Mouse (Mus musculus): ENCODE data around the gene Mab21l2. TPM values are rescaled to one million over a fixed set of nuclear protein-coding genes. Genes with fewer than 3 reads are reported as not detected.

Gene Mab21l2
- polyA plus RNA-seq, 1 experiment from 2014 or later: 186 TPM

DNA sequence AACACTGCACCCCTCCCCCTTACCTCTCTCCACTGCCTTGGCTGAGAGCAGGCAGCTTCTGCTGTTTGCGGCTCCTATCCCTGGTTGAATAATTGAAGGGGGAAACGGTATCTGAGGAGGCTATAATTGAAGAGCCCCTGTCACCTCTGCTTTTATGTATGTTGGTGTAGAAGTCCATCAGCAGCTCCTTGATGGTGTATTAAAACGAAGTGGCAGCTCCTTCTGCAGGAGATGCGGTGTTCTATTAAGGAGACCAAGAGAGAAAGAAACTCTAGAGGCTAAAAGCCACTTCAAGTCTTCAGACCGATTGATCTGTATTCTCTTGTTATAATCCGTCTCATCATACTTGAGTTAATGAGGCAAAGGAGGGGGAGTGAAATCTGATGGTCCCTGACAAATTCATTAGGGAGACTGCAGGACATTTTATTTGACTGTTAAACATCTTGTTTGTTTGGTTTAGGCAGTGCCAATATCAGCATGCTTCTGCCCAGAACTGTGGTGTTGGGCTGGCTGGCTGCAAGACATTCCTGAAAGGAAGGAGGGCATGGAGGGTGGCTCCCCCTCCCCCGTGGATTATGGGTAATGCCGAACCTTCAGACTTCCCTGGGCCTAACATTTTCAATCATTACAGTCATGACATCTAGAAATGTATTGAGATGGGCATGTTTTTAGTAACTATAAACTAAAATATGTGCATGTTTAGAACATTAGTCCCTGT, 2.7 kb upstream of the Mab21l2 start:
- Histone ChIP-seq H3K9ac (peak overlapping the region; percentile 82), H3K27me3 (peaks cover 31% of the 10 kb centered on the region), H3K9me3 (no peaks in the 10 kb centered on the region), H3K4me3 (peak overlapping the region; percentile 40), H3K4me2 (peak overlapping the region; percentile 71), H3K36me3 (no peaks in the 10 kb centered on the region), H3K4me1 (peaks cover 10% of the 10 kb centered on the region; the same call in 1 of the 2 replicates), H3K27ac (peak overlapping the region; percentile 94)
- ATAC-seq (ENCODE audit: insufficient number of reproducible peaks, insufficient read depth, low FRiP score, low TSS enrichment, low read depth): no peak
- 9% methylated on average over 8 of the region's 8 CpGs for WGBS

DNA sequence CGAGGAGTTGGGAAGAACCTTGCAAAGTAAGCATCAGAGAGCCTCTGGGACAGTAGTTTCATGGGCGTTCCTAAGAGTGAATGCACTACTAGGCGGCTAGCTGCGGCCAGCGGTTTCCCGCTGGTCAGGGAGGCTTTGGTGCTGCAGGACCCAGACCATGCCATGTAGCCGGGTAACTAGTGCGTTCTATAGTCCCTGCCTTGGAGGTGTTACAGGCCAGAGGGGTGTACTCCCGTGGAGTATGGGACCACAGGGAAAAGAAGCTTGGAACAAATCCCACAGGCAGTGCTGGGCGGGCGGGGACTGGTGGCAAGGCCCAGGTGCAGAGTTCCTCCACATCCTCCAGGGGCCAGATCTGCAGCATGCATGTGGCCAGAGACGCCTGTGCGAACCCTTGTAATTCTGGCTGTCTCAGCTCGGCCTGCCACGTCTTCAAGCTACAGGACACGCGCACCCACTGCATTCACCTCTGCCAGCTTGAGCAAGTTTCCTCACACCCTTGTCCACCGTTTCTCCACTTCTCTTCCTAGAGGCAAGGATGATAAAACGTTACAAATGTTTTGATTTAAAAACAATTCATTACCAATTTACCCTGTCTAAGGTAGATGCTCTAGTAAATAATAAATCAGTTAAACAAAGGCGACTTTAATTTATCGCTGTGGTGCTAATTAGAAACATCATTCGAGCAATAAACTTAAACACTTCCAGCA, 2.0 kb upstream of the Mab21l2 start:
- peak; percentile 52; the same call in 1 of the 2 replicates for ATAC-seq (ENCODE audit: insufficient number of reproducible peaks, insufficient read depth, low FRiP score, low TSS enrichment, low read depth)
- Histone ChIP-seq H3K27me3 (peaks cover 31% of the 10 kb centered on the region), H3K27ac (peak overlapping the region; percentile 94), H3K4me2 (peak overlapping the region; percentile 71), H3K9me3 (no peaks in the 10 kb centered on the region), H3K36me3 (no peaks in the 10 kb centered on the region), H3K9ac (peak overlapping the region; percentile 82), H3K4me1 (peaks cover 10% of the 10 kb centered on the region; the same call in 1 of the 2 replicates), H3K4me3 (peak overlapping the region; percentile 40)
- WGBS: 5% methylated on average over 22 of the region's 22 CpGs

DNA sequence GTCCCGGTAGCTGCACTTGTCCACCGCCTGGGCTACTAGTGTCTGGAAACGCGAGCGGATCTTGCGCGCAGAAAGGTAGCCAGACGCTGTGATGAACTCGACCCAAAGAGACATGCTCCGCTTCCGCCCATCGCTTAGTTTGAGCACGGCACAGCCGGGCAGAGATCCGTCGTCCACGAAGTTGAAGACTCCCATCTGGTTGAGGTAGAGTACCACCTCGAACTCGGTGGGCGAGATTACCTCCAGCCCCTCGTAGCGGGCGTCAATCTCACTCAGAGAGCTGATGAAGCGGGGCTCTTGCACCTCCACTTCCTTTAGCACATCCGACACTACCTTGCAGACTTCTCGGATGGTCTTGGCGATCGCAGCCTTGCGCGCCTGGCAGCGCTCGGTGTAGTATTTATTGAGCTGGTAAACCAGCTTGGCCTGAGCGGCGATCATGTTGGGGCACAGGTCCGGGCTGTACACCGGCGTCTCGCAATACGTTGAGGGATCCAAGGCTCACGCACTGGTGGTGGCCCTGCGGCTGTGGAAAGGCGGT, 1.1 kb downstream of the Mab21l2 start:
- under 1% methylated on average over 42 of the region's 42 CpGs for WGBS
- Histone ChIP-seq H3K9ac (peak overlapping the region; percentile 98), H3K27ac (peak overlapping the region; percentile 99), H3K4me1 (peaks cover 10% of the 10 kb centered on the region; the same call in 1 of the 2 replicates), H3K36me3 (no peaks in the 10 kb centered on the region), H3K4me2 (peak overlapping the region; percentile 71), H3K4me3 (peak overlapping the region; percentile 72), H3K9me3 (no peaks in the 10 kb centered on the region), H3K27me3 (peaks cover 31% of the 10 kb centered on the region)
- ATAC-seq (ENCODE audit: insufficient number of reproducible peaks, insufficient read depth, low FRiP score, low TSS enrichment, low read depth): no peak

DNA sequence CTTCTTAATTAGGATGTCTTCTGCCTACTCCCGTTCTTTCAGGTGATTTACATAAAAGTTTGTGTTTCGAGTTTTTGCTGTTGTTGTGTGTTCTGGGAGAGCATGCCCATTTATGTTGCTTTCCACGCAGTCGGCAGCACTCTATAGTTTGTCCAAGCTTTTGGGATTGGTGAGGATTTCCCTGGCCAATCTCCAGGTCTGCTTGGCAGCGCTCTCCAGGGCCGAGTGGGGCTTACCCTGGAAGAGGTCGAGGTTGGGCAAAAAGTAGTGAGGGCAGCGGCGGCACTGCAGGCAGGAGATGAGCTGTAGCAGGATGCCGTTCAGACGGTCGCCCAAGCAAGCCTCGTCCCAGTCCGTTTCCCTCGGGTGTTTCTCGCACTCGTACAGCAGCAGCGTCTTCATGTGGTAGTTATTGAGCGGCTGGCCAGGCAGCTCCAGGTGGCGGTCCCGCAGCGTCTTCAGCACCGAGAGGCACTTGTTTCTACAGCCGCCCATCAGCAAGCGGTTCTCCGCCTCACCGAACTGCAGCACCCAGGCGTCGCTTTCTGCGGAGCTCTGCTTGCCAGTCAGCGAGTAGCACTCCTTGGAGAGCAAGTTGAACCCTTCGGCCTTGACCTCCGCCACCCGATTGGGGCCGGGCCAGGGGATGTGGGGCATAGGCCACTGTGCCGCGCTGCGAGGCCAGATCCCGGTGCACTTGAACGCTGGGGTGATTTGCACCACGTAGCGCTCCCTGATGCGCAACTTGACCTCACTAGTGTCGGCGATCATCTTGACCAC, 1.8 kb downstream of the Mab21l2 start:
- under 1% methylated on average over 45 of the region's 45 CpGs for WGBS
- H3K9me3 ChIP-seq: no peaks in the 10 kb centered on the region
- no peaks in the 10 kb centered on the region for H3K36me3 ChIP-seq
- peak overlapping the region; percentile 99 for H3K27ac ChIP-seq
- peaks cover 29% of the 10 kb centered on the region for H3K27me3 ChIP-seq
- H3K9ac ChIP-seq: peak overlapping the region; percentile 98
- H3K4me1 ChIP-seq: peaks cover 10% of the 10 kb centered on the region; the same call in 1 of the 2 replicates
- ATAC-seq (ENCODE audit: insufficient number of reproducible peaks, insufficient read depth, low FRiP score, low TSS enrichment, low read depth): no peak
- peak overlapping the region; percentile 72 for H3K4me3 ChIP-seq
- H3K4me2 ChIP-seq: peak overlapping the region; percentile 71

DNA sequence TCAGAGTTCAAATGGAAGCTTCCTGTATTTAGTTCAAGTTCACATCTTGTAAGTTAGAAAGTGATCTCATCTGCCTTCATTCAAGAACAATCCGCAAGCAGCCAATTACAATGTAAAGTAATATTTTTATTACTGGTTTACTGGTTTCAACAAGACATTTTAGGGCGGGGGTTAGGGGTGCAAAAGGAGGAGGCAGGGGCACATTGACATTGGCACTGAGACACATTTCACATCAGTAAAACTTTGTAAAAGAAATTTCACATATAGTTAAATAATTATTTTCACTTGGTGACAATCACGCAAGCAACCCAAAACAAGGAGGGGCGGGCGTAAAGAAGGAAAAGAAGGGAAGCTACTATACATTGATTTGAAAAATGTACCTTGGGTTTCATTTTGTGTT, 2.5 kb downstream of the Mab21l2 start:
- Histone ChIP-seq H3K9me3 (no peaks in the 10 kb centered on the region), H3K4me3 (peak overlapping the region; percentile 72), H3K27ac (peak overlapping the region; percentile 99), H3K4me2 (peak overlapping the region; percentile 71), H3K36me3 (no peaks in the 10 kb centered on the region), H3K4me1 (peaks cover 10% of the 10 kb centered on the region; the same call in 1 of the 2 replicates), H3K9ac (peak overlapping the region; percentile 98), H3K27me3 (peaks cover 21% of the 10 kb centered on the region)
- no peak for ATAC-seq (ENCODE audit: insufficient number of reproducible peaks, insufficient read depth, low FRiP score, low TSS enrichment, low read depth)
- 7% methylated on average over 5 of the region's 5 CpGs for WGBS

DNA sequence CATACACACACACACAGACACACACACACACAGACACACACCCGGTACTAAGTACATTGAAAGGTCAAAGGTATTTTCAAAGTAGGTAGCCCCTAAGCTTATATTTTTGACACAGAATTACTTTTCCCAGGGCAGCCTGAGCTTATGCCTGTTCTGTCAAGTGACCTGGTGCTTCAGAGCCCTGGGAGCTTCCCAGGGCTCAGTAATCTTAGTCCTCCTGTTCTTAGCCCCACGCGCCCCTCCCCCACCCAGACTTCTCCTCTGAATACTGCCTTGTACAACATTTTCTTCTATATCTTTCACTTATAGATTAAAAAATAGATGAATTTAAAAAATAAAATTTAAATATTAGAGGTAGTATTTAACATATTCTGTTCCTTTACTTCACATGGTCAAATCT, 3.6 kb downstream of the Mab21l2 start:
- Histone ChIP-seq H3K36me3 (no peaks in the 10 kb centered on the region), H3K9ac (peak overlapping the region; percentile 76), H3K4me2 (peak overlapping the region; percentile 30), H3K27ac (peak overlapping the region; percentile 86), H3K4me3 (peak overlapping the region; percentile 51), H3K9me3 (no peaks in the 10 kb centered on the region), H3K4me1 (peaks cover 7% of the 10 kb centered on the region; the same call in 1 of the 2 replicates), H3K27me3 (peaks cover 12% of the 10 kb centered on the region)
- WGBS: 16% methylated on average over 3 of the region's 3 CpGs
- no peak for ATAC-seq (ENCODE audit: insufficient number of reproducible peaks, insufficient read depth, low FRiP score, low TSS enrichment, low read depth)

DNA sequence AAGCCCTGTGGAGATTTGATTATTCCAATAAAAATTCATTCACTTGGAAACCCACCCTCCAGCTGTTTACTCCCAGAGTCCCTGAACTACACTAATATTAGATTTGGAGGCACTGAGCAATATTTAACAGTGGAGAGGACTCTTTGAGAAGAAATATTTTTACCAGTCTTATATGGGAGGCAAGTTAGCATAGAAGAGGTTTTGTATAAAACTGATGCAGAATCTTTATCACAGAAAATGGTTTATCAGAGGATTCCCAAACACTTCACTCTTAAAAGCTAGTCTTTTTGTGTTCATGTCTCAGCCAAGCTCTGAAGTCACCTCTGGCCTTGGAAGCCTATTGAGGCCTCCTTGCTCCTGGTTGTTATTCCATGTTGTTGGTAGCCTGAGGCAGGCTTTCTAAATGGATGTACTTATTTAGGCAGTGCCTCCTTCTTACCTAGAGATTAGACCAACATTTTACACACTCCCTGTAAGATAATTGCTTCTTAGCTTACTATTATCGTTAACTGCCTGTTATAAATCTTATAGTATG, 6.5 kb downstream of the Mab21l2 start:
- no peak for ATAC-seq (ENCODE audit: insufficient number of reproducible peaks, insufficient read depth, low FRiP score, low TSS enrichment, low read depth)
- 37% methylated on average over 1 of the region's 1 CpGs for WGBS
- Histone ChIP-seq H3K27ac (peak overlapping the region; percentile 77), H3K9me3 (no peaks in the 10 kb centered on the region), H3K36me3 (no peaks in the 10 kb centered on the region), H3K4me1 (peaks cover 14% of the 10 kb centered on the region), H3K27me3 (0 out of 2 replicates have a peak, but pooled peaks cover 6% of the 10 kb centered on the region), H3K4me2 (peak overlapping the region; percentile 49), H3K9ac (peak overlapping the region; percentile 70), H3K4me3 (peak overlapping the region; percentile 41)

DNA sequence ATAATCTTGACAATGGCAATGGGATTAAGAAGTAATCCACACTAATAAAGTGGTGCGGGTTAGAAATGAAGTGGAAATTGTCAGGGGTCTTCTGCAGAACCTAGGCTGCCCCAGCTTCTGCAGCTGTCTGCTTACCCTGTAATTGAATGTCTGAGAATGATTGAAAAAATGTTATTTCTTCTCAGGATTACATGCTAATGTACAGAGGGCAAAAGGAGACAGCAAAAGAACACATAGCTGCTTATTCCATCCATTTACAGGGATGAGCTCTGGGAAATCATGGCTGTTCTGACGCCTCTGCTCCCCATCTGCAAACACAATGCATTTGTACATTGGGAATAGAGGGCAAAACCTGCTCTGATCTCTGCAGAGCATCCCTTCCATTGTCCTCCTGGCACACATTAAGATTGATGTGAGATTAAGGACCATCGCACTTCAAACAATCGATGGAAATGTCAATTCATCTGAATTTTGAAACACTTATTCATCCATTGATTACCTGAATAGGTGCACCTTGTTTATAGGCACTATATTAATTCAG, 7.3 kb downstream of the Mab21l2 start:
- H3K36me3 ChIP-seq: no peaks in the 10 kb centered on the region
- peak; percentile 15; the same call in 1 of the 2 replicates for ATAC-seq (ENCODE audit: insufficient number of reproducible peaks, insufficient read depth, low FRiP score, low TSS enrichment, low read depth)
- H3K9me3 ChIP-seq: no peaks in the 10 kb centered on the region
- peak overlapping the region; percentile 49 for H3K4me2 ChIP-seq
- peak overlapping the region; percentile 68 for H3K27ac ChIP-seq
- H3K27me3 ChIP-seq: no peaks in the 10 kb centered on the region
- peak overlapping the region; percentile 66 for H3K9ac ChIP-seq
- peaks cover 14% of the 10 kb centered on the region for H3K4me1 ChIP-seq
- 36% methylated on average over 4 of the region's 4 CpGs for WGBS
- peak overlapping the region; percentile 28 for H3K4me3 ChIP-seq

DNA sequence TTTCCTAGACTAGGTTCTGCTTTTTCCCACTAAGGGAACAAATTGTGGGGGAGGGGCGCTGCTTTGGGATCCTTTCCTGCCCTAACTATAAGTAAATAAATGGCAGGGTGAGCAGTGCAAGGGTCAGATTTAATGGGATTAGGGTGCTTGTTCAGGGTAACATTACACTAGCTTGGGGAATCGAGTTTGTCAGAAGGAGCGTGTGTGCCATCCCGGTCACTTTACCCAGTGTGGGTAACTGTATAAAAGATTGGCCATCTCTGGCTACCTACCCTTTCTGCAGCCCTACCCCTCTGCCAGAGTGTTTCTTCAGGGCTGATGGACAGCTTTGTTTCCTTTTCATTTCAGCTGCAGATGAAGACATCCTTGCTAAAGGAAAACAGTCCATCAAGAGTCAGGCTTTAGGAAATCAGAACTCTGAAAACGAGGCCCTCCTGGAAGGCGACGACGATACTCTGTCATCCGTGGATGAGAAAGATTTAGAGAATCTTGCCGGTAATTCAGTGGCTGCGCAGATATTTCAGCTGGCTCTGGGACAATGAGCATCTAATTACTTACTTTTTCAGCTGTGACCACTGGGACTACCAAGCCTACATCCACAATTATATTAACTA, 8.8 kb downstream of the Mab21l2 start:
- Histone ChIP-seq H3K4me3 (peak overlapping the region; percentile 21), H3K27me3 (no peaks in the 10 kb centered on the region), H3K4me2 (peak overlapping the region; percentile 49), H3K4me1 (peaks cover 14% of the 10 kb centered on the region), H3K9ac (peak overlapping the region; percentile 61), H3K36me3 (no peaks in the 10 kb centered on the region), H3K27ac (peak overlapping the region; percentile 80), H3K9me3 (no peaks in the 10 kb centered on the region)
- WGBS: 14% methylated on average over 11 of the region's 11 CpGs
- no peak for ATAC-seq (ENCODE audit: insufficient number of reproducible peaks, insufficient read depth, low FRiP score, low TSS enrichment, low read depth)

DNA sequence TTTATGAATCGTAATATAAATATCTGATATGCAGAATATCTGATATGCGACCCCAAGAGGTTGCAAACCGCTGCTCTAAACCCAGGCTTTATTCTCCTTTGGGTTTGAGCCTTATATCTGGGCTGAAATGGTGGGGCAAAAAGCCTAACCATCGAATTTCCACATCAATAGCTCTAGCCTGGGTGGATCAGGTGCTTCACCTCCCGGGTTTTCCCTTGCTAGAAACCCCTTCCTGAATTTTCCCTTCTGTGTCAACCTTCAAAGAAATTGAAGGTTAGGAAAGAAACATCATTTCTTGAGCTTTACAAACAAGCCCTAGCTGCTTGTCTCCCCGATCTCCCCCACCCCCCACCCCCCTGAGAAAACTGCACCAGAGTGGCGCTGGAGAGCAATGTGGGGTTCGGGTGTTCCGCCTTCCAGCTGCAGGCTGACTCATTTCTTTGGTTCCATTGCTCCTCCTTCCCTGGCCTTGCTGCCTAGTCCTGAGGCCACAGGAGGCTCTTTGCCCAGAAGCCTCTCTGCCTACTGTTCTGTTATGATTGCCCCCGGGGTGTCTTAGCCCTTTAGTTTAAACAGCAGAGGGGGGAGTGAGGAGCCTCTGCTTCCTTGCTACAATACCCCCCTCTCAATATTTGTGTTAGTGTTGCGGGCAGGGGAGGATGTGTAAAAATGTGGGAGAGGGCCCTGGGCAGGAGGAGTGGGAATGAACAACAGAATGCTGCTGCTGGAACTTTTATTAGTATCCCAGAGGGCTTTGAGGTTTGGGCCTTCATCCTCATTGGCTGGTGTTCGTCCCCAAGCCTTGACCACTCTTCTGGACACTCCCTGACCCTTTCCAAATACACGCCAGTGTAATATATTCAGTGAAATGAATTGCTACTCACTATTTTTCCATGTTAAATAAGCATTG, 9.5 kb downstream of the Mab21l2 start:
- peak overlapping the region; percentile 14 for H3K4me3 ChIP-seq

More for the DNA sequence above, 9.5 kb downstream of the Mab21l2 start:
- H3K9me3 ChIP-seq: no peaks in the 10 kb centered on the region
- peaks cover 14% of the 10 kb centered on the region for H3K4me1 ChIP-seq
- H3K27me3 ChIP-seq: no peaks in the 10 kb centered on the region
- peak overlapping the region; percentile 49 for H3K4me2 ChIP-seq
- ATAC-seq (ENCODE audit: insufficient number of reproducible peaks, insufficient read depth, low FRiP score, low TSS enrichment, low read depth): no peak
- peak overlapping the region; percentile 80 for H3K27ac ChIP-seq
- H3K36me3 ChIP-seq: no peaks in the 10 kb centered on the region
- 16% methylated on average over 13 of the region's 13 CpGs for WGBS
- peak overlapping the region; percentile 61 for H3K9ac ChIP-seq

Measured in embryonic facial prominence, embryonic 13.5 days (tissue).